Mouse (Mus musculus) liver, adult (tissue): ENCODE results near the gene Stard10.
A peak's percentile ranks its signal among the peaks of the same experiment; 100 is the strongest.

ENCODE experiments used
- GATA4 ChIP-seq: IDR thresholded peaks from 2 replicates; pipeline ENCODE4 v1.6.1; 2014; ENCODE audit warnings: mild to moderate bottlenecking, low read length; ENCODE audit not compliant: insufficient replicate concordance

Gene Stard10

DNA sequence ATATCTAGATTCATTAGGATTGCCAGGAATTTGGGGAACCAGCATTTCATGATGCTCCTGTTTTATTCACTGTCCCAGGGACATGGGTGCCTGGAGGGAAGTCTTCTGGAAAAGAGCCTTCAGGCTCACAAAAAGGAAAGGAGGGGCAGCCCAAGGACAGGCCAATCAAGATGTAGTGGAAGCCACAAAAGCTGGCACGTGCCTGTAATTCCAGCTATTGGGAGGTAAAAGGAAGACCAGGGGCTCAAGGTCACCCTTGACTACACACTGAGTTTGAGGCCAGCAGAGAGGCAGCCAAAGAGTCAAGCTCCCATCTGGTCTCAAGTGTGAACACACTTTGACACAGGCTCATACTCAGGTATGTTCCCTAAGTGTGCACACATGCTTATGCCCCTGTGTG lies 21.4 kb upstream of the Stard10 start:
- no peak for TF ChIP-seq GATA4

GRCm38 (mm10) chr7:101296252-101297022 lies 20.4 kb upstream of the Stard10 start:
- no peak for TF ChIP-seq GATA4

DNA sequence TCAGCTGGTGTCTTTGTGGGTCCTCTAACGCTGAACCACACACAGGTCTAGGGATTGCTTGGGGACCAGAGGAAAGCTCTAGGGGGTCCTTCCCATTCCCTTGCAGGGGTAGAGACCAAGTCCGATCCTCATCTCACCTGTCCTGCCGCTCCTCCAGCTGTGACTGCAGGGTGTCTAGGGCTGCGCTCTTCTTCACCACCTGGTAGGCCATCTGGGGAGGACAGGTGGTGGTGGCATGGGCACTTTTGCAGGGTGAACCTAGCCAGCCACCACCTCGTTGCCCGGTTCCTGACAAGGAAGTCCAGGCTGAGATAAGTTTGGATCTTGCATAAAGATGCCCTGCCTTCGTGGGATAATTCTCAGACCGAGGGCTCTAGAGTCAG lies 19.9 kb upstream of the Stard10 start:
- no peak for TF ChIP-seq GATA4

DNA sequence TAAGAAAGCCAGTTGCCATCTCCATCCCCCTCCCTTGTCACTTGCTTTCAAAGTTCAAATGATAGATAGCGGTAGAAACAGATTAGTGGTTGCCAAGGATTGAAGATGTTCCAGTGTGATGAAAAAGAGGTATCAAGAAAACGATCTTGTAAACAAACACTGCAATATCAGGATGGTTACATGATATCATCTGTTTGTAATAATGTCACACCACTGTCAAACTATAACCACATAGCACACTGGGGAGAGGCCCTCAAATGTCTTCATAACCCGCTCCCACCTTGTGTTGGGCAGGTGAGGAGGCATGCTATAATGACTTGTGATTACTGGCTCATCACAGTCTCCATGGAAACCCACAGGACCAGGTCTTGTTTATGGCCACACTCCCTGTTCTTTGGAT lies 18.5 kb upstream of the Stard10 start:
- peak; percentile 49; the same call in 1 of the 2 replicates for TF ChIP-seq GATA4

- no peak for TF ChIP-seq GATA4
Observed at GRCm38 (mm10) chr7:101301361-101301880, 15.5 kb upstream of the Stard10 start.

GRCm38 (mm10) chr7:101301881-101302456 lies 14.9 kb upstream of the Stard10 start, which contains the start of gene Atg16l2:
Atg16l2 (minus strand) TSS chr7:101302251.
- peak; percentile 9; the same call in 1 of the 2 replicates for TF ChIP-seq GATA4

- no peak for TF ChIP-seq GATA4
Observed at GRCm38 (mm10) chr7:101302691-101303090, 14.2 kb upstream of the Stard10 start.

GRCm38 (mm10) chr7:101306841-101307240 lies 10.0 kb upstream of the Stard10 start:
- TF ChIP-seq GATA4: no peak

DNA sequence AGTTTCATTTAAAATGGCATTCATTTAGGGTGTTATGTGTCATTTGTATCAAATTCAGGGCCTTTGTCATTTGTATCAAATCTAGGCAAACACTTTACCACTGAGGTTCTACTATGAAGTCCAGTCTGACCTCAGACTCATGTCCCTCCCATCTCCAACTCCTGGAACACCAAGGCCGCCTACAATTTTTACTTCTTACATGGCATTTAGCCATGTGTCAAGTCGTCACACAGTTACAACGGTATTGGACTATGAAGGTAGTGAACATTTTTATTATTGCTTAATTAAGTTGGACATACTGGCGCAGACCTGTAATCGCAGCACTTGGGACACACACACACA lies 6.9 kb upstream of the Stard10 start:
- TF ChIP-seq GATA4: no peak

- TF ChIP-seq GATA4: peak; percentile 96; the same call in 1 of the 2 replicates
Observed at GRCm38 (mm10) chr7:101310327-101311028, 6.4 kb upstream of the Stard10 start.

DNA sequence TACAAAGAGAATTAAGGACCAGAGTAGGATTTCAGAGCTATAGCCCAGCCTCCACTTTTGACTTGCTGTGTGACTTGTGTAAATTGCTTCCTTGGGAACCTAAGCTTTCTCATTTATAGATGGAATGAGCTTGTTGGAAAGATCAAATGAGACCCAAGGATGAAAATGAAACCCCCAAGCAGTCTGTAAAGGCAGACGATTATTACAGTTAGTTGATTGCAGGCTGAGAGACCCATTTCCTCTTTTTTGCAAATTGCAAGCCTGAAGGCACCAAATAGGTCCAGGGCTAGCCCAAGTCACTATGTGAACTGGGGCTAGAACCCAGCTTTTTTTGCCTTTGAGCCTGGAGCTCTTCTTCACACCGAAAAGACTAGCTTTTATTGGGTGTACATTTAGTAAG lies 5.8 kb upstream of the Stard10 start:
- no peak for TF ChIP-seq GATA4

GRCm38 (mm10) chr7:101313033-101313432 lies 3.9 kb upstream of the Stard10 start:
- TF ChIP-seq GATA4: no peak

DNA sequence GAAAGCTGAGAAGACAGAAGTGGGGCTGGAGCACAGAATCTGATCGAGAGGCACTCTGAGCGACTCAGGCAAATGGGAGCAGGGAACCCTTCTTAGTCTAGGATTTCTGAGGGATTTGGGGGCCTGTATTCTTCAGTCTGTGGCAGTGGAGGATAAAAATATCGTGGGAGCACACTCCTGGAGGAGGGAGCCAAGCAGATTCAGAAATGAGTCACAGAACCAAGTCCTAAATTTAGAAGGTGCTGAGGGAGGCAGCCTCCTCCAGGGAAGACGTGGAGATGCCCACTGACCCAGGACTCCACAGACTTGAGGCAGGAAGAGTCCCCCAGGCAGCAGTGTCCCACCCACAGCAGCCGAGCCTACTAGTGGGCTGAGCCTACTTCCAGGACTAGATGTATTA lies 2.5 kb upstream of the Stard10 start:
- TF ChIP-seq GATA4: no peak

- no peak for TF ChIP-seq GATA4
Observed at GRCm38 (mm10) chr7:101315699-101316098, 1.2 kb upstream of the Stard10 start.

DNA sequence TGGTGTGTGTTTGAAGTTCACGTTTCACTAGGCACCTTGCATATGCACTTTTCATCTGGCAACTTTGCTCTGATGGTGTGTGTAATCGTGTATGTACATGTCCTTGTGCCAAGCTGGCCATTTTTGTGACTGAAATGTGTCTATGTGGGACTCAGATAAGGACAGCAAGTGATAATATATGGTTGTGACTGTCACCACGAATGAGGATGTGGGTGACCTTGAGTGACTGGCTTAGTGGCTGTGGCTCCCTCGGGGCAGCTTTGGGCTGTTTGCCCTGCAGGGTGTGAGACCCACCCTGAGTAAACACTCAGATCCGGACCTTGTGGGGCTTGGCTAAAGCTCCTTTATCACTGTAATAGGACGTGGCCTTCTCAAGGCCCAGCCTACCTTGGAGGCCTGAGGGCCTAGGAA lies 290 bp upstream of the Stard10 start:
- no peak for TF ChIP-seq GATA4

DNA sequence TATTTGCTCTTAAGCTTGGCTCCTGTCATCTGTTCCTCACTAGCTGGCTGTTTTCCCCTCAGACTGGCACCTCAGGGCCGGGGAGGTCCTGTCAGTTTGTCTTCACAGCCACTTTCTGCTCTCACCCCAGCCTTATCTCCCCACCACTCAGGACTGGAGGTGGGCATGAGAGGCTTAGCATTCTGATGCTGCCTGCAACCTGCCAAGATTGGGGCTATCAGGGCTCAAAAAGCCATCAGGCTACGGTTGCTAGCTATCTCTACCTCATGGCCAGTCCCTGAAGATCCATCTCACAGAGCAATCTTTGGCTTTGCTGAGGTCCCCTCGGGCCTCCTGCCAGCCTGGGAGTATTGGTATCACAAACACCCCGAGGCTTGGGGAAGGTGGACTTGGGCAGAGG lies 2.0 kb downstream of the Stard10 start:
- TF ChIP-seq GATA4: no peak
